Mouse (Mus musculus): Measurements from ENCODE around the gene Foxo1. TPM values are rescaled to one million over a fixed set of nuclear protein-coding genes. Genes with fewer than 3 reads are reported as not detected.
A peak's percentile ranks its signal among the peaks of the same experiment; 100 is the strongest.

Gene Foxo1
- polyA plus RNA-seq (2012; rRNA removed), result 8.9 and 9.1 TPM in 2 replicates

- peak; percentile 62 to 86 for DNase-seq (ENCODE audit: extremely low spot score in 1 of 2, low spot score in 1 of 2)
Measured at GRCm38 (mm10) chr3:52267652-52268486, at the start of gene Foxo1. Gene Foxo1 (plus strand): TSS chr3:52268336.

DNA sequence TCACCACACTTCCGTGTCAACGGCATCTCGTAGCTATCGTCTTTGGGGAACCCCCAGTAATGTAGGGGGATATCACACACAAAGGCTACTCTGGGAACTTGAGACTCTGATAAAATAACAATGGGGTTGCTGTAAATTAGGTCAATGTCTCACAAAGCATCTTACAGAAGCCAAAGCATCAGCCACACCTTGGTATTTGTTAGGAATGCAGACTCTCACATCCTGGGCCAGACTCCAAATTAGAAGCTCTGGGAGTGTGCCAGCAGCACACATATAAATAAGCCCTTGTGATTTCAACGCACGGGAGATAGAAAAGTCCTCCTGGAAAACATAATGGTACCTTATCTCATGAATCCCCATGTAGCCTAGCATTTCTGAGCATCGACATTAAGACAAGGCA, 49.3 kb upstream of the Foxo1 start:
- no peak for DNase-seq (ENCODE audit: extremely low spot score in 1 of 2, low spot score in 1 of 2)

DNA sequence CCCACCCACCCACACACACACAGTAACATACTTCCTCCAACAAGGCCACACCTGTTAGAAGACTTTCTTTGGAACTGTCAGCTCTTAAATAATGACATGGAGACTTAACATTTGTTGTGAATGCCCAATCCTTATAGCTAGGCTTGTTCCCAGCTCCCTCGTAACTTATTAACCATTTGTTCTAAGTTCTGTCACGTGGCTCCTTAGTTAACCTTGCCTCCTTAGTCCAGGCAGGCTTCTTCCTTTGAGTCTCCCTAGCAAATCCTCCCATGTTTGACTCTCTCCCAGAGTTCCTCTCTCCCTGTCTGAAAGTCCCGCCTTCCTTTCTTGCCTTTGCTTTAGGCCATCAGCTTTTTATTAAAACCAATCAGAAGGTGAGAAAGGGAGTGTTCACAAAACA, 47.1 kb upstream of the Foxo1 start:
- no peak for DNase-seq (ENCODE audit: extremely low spot score in 1 of 2, low spot score in 1 of 2)

DNA sequence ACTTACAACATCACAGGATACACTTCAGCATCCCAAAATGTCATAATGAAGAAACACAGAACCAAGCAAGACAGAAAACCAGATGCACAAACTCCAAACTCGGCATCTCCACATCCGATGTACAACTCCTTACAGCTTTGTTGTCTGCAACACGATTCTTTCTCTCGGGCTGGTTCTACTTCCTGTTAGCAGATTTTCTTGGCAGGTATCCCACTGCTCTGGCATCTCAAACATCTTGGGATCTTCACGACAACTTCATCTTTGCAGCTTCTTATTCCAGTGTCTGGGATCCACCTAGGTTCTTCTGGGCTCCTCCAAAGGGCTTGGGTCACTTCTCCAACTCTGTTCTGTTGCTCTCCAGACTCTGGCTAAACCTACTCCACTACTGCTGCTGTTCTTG, 46.2 kb upstream of the Foxo1 start:
- no peak for DNase-seq (ENCODE audit: extremely low spot score in 1 of 2, low spot score in 1 of 2)

DNA sequence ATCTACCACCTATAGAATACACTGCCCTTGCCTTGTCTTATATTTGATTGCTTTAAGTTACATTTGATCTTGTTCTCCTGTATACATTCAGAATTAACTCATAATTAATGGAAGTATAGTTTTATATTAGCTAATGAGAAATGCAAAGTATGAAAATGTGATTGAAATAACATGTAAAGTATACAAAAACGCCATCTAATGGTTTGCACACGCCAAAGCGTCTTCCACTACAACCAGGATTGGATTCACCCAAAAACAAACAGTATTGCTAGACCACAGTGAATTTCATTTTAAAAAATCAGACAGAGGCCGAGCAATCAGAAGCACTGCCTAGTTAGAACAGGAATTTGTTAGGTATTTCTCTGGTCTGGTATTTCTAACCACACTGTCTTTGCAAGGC, 31.6 kb upstream of the Foxo1 start:
- no peak for DNase-seq (ENCODE audit: extremely low spot score in 1 of 2, low spot score in 1 of 2)

DNA sequence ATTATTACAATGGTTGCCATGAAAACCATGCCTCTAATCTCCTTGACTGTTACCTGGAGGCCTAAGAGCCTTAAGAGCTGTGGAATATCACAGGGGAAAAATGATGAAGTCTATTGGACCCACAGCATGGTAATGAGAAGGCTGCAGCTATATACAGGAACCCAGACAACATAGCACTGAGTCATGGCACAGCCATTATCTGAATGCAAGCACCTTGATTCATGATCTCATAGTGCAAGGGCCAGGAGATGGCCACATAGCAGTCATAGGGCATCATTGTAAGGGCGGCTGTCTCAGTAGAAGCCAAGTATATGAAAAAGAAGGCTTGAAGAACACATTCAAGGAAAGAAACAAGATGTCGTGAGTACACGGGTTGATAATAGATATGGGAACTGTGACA, 31.0 kb upstream of the Foxo1 start:
- no peak for DNase-seq (ENCODE audit: extremely low spot score in 1 of 2, low spot score in 1 of 2)

DNA sequence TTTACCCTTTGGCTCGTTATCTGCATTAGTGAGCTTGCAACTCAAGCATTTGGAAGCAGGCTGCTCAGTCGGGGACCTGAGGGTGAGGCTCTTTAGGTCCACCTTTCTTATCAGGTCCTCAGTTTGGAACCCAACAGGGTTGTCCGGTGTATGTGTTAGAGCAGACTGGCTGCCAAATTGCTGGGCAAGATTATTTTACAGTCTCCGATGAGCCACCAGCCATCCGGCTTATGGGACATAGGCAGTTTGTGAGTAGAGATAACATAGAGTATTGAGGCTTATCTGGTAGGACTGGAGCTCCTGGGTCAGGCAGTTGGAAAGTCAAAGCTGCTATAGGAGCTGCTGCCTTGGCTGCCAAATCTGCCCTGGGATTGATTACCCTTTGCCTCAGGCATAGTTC, 27.1 kb upstream of the Foxo1 start:
- DNase-seq (ENCODE audit: extremely low spot score in 1 of 2, low spot score in 1 of 2), result no peak

DNA sequence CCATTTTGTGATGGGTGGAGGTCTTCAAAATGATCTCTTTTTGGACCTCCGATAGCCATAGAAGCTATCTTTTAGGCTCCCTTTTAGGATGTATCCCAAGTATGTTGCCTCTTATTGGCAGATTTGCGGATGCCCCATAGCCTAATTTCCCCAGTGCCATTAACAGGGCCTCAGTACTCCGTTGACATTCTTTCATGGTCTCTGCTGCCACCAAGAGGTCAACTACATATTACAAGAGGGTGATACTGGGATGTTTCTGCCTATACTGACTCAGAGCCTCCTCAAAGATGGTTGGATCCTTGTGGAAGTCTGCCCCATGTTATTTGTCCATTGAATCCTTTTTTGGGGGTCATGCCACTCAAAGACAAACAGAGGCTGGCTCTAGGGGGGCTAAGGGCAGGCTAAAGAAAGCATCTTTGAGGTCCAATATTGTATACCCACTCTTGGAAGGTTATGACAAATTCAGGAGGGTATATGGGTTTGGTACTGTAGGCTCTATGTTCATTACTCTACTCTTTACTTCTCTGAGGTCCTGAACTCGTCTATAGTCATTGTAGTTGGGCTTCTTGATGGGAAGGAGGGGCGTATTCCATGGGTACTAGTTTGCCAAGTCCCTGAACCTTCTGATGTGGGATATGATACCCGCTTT, 25.6 kb upstream of the Foxo1 start:
- DNase-seq (ENCODE audit: extremely low spot score in 1 of 2, low spot score in 1 of 2), result peak; percentile 30 to 95

DNA sequence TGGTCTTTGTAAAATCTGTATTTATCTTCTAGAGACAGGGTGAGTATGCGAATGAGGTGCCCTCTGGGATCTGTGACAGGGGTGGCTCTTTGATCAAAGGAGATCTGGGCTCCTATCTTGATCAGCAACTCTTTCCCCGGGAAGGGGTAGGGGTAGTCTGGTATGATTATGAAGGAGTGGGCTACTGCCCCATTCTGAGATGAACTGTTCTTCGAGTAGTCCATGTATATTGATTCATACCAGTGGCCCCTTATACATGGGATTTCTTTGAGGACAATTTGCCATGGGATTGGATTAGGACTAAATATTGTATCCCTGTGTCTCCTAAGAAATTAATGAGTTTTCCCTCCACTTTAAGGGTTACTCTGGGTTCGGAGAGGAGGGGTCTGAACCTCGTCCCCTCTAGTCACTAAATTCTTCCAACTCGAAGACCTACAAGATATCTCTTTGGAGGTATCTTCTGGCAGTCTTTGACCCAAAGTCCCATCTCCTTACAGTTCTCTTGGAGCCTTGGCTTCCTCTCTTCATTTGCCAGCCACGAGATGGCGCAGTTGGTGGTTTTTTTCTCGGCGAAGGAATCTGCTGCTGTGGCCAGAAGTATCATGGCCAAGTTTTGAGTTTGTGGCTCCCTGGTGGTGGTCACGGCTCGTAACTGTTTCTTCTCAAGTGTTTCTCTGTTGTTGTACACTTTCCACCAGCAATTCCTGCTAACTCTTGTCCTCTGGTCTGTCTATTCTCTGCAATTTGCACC, 24.7 kb upstream of the Foxo1 start:
- peak in 1 of 2 experiments; percentile 45 for DNase-seq (ENCODE audit: extremely low spot score in 1 of 2, low spot score in 1 of 2)

DNA sequence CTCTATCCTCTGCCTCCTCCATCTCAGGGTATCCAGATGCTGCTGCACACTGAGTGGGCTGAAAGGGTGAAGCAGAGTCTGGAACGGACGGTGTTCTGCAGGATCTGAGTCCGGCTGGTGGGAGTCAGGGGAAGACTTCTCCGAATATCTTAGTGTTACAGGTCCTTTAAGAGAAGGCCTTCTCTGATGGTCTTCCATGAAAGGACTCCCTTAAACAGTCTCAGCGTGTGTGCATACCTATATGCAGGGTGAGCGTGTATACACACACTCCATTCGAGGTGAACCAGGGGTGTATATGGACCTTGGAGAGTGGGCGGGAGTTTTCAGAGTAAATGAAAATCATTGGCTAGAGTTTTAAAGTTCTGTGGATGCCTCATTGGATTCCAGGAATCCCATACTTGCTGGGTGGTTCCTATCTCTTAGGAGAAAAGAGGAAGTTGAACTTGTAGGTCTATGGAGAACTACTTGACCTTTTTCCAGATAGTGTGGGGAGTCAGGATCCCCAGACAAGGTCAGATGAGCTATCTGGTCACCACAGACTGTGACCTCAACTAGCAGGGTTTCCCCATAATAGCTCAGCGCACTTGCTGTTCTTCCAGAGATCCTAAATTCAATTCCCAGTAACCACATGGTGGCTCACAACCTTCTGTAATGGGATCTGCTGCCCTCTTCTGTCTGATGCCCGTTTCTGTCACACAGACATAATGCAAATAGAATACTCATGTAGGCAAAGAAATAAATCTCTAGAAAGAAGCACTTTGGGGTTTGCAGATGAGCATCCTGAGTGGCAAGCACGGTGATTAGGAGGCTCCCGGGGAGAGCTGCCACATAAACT, 21.9 kb upstream of the Foxo1 start:
- no peak for DNase-seq (ENCODE audit: extremely low spot score in 1 of 2, low spot score in 1 of 2)

DNA sequence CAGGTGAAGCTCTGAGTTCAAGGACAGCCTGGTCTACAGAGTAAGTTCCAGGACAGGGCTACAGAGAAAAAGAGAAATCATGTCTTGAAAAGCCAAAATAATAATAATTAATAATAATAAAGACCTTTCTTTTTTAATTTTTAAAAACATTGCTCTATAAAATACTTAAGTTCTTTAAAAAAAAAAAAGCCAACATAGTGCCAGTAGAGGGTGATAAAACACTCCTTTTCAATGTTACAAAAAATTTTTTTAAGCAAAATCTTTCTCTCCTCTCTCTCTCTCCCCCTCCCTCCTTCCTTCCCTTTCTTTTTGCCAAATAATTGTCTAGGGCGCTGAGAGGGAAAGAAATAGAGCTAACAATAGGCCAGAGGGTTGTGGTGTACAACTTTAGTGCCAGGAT, 17.0 kb upstream of the Foxo1 start:
- DNase-seq (ENCODE audit: extremely low spot score in 1 of 2, low spot score in 1 of 2), result no peak

DNA sequence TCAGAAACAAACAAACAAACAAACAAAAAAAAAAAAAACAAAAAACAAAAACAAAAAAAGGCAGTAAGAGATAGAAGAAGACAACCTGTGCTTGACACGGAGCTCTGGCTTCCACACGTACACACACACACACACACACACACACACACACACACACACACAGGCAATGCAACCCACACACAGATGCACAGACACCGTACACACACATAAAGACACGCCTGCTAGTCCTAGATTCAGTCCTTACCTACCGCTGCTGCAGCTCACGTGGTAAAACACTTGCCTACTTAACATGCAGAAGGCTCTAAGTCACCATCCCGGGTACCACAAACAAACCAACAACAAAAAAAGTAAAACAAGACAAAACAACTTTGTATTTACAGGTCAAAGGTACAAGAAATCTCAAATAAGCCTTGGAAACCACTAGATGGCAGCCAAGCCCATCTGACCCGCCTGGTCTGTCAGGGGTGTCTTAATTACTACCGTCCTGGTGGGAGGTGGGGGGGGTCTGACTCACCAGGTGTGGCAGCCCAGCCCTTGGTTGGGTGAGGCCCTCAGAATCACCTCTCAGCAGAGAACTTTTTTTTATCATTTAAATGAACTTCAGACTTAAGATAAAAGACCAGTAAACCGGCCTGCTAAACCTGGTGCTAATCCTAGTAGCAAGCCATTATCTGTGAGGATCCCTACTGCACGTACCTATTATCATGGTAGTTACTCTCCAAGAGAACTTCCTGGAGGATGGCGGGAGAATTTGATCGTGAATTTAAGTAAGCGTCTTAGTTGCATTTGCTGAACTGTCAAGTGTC, 14.3 kb upstream of the Foxo1 start:
- no peak for DNase-seq (ENCODE audit: extremely low spot score in 1 of 2, low spot score in 1 of 2)

GRCm38 (mm10) chr3:52254496-52254895, 13.6 kb upstream of the Foxo1 start:
- DNase-seq (ENCODE audit: extremely low spot score in 1 of 2, low spot score in 1 of 2), result no peak

DNA sequence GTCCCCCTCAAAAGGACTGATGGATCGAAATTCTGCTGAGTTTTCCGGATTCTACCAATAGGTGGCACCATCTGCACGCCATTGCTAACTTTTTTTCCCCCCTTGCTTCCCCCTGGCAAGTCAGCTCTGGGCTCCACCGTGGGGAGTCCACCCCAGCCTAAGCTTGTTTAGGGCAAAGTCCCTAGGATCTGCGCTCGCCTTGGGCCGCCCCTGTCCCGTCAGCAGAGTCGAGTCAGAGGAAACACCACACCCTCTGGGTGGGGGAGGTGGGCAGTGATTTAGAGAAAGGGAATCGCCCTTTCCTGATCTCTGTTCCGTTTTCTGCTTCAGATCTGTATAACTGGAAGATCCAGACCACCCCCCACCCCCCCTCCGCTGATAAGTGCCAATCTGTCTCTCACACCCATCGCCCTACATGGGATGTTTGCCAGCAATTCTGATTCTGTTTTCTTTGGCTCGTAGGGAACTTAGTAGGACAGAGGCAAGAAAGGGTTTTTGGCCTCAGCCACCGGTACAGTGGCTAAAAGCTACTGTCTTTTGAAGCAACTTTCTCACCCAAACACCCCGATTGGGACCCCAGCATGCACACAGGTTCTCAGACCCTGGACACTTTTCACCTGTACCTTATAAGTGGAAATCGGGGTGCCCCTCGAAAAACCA, 10.2 kb upstream of the Foxo1 start:
- peak in 1 of 2 experiments; percentile 59 for DNase-seq (ENCODE audit: extremely low spot score in 1 of 2, low spot score in 1 of 2)

DNA sequence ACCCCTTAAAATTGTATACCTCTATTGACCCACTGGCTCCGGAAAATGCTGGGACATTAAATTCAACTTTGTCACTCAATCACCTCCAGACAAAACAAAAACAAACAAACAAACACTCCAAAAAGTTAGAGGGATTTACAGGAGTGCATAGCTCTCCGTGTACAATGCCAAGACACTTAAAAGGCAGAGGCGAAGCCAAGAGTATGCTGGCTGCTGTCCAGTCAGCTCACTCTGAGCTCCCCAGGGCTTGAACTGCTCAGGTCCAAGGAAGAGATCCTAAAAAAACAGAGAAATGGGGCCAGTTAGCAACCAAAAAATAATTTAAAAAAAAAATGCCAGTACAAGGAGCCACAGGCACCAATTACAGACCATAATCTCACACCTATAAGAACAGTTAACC, 9.6 kb upstream of the Foxo1 start:
- no peak for DNase-seq (ENCODE audit: extremely low spot score in 1 of 2, low spot score in 1 of 2)

DNA sequence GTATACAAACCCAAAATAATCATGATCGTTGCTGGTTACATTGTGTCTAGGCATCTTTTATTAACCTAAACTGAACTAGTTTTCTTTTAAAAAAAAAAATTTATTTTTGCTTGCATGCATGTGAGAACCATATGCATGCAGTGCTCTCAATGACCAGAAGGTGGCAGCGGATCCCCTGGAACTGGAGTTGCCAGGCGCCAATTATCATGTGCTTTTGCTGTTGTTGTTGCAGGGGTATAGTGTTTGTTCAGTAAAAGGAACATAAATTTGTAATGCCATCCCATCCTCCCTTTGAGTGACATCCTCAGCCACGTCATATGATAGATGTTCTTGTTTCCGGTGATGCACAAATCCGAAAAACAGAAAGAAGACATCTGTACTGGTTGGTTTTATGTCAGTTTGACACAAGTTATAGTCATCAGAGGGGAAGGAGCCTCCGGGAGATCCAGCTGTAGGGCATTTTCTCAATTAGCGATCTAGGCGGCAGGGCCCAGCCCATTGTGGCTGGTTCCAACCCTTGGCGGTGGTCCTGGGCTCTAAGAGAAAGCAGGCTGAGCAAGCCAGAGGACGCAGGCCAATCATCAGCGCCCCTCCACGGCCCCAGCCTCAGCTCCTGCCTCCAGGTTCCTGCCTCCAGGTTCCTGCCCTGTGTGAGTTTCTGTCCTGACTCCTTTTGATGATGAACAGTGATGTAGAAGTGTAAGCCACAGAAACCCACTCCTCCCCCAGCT, 5.5 kb upstream of the Foxo1 start:
- peak in 1 of 2 experiments; percentile 91 for DNase-seq (ENCODE audit: extremely low spot score in 1 of 2, low spot score in 1 of 2)

GRCm38 (mm10) chr3:52264354-52264753, 3.8 kb upstream of the Foxo1 start:
- no peak for DNase-seq (ENCODE audit: extremely low spot score in 1 of 2, low spot score in 1 of 2)

DNA sequence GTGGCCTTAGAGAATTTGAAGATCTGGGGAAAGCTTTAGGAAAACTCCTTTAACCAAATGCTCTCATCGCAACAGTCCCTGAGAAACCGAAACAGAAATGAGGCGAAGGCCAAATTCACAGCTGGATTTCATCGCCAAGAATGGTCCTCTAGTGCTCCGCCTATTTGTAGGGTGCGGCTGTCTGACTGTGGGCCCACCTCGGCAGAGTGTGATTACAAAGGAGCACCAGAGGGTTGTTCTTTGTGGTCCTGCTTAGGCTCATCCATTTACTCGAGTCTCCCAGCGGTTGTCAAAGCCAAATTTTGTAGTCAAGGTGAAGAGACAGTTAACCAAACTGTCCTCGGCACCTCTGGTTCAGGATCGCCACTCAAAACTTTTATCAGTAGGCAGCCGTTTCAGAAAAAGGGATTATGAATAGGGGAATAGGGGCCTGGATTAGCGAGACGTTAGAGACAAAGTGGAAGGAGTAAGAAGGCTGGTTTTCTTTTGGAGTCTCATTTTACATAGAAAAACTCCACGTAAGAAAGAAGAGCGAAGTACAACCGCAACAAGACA, 1.5 kb upstream of the Foxo1 start:
- no peak for DNase-seq (ENCODE audit: extremely low spot score in 1 of 2, low spot score in 1 of 2)
